Mouse (Mus musculus) adipose tissue, adult 10 weeks (tissue): Measurements from ENCODE around the gene Zfr2. TPM values are rescaled to one million over a fixed set of nuclear protein-coding genes. Genes with fewer than 3 reads are reported as not detected.

Experiments used
- polyA plus RNA-seq: library from polyadenylated mRNA; stranded (reverse); fragments of 350-450 nt; fragmentation: Illumina TruSeq; extraction: RNeasy Lipid Tissue Mini Kit (QIAGEN cat#74804); gene quantifications from one replicate; pipeline ENCODE4 v1.2.3, GENCODE M21; 2014; ENCODE audit warnings: low read depth, low replicate concordance

Gene Zfr2
- polyA plus RNA-seq = 11.6 TPM

DNA sequence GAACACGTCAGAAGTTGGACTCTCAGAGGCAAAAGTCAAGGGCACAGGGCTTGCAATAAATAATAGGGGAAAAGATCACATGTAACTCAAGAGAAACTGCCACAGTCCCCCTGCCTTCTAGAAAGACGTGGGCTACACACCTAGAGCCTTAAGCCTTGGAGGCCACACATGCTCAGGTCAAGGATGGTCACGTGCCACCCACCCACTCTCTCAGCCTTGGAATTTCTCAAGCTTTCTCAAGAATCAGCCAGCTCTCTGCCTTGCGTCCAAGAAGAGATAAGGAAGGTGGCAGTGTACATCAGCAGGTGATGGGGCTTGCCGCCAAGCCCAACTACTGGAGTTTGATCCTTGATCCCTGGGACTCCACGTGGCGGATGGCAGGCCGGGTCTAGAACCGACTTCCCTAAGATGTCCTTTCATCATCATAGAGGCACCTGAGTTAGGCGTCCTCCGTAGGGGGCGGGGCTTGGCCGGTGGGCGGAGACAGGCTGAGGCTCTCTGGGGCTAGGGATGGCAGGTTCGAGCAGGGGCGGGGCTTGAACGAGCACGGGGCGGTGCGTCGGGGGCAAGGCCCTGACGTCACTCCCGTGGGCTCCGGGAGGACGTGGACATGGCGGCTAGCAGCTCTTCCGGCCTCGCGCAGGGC is at the start of gene Zfr2:
TSS of gene Zfr2 (plus strand) at position 576 of the 646 bp plus-strand sequence.

DNA sequence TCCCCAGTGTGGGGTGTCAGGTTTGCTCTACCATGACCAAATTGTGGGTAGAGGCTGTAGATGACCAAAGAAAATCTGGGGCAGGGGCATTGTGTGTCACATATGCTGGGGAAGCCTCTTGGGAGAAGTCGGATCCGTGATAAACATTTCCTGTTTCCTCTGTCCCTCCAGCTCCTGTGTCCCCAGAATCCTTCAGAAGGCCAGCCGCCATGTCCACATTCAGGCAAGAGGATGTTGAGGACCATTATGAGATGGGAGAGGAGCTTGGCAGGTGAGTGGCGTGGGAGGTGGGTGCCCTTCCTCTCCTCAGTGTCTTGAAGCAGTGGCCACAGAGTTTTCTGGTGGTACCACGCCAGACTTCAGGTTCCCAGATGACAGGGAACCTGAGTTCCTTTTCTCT is 49.1 kb upstream of the Zfr2 start, which contains the start of gene 4930442H23Rik:
TSS of gene 4930442H23Rik (minus strand) at position 45 of the 400 bp plus-strand sequence.

GRCm38 (mm10) chr10:81201807-81202758 is 30.9 kb upstream of the Zfr2 start, which contains the start of gene Nmrk2:
Gene Nmrk2 (minus strand): TSS chr10:81202051.

DNA sequence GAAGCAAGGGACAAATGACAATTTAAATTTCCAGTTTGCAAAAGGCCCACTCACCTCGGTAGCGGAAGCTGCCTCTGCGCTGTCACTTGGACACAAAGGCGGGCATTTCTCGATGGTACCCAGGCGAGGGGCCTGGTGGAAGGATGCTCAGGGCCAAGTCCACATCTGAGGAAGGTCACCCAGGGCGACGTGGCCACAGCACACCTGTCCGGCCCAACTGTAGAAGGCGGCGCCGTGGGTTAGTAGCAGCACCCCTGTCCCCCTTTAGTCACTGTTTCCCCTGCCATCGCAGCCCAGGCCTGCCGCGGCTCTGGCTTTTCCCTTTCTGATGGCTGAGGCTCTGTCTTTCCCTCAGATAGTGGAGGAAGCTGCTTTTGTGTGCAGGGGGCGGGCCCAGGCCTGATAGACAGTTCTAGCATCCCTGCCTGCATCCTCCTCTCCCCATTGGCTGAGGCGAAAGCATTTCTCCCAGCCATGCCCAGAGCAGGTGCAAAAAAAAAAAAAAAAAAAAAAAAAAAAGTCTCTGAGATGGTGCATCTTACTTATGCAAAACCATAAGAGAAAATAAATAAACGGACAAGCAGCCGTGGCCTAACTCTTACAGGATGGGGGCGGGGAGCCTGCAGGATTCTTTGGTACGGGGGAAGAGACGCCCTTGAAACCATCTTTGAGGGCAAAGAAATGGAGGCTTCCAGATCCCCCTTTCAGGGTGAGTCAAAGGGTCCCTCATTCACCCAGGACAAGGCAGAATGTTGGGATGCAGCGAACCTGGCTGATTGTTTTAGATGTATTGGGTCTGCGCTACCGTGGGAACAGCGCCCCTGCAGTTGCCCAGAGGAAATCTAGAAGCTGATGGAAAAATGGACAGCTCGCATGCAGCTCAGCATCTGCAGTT is 2.3 kb upstream of the Zfr2 start, which contains the start of gene Atcay:
TSS of gene Atcay (minus strand) at position 396 of the 895 bp plus-strand sequence.

DNA sequence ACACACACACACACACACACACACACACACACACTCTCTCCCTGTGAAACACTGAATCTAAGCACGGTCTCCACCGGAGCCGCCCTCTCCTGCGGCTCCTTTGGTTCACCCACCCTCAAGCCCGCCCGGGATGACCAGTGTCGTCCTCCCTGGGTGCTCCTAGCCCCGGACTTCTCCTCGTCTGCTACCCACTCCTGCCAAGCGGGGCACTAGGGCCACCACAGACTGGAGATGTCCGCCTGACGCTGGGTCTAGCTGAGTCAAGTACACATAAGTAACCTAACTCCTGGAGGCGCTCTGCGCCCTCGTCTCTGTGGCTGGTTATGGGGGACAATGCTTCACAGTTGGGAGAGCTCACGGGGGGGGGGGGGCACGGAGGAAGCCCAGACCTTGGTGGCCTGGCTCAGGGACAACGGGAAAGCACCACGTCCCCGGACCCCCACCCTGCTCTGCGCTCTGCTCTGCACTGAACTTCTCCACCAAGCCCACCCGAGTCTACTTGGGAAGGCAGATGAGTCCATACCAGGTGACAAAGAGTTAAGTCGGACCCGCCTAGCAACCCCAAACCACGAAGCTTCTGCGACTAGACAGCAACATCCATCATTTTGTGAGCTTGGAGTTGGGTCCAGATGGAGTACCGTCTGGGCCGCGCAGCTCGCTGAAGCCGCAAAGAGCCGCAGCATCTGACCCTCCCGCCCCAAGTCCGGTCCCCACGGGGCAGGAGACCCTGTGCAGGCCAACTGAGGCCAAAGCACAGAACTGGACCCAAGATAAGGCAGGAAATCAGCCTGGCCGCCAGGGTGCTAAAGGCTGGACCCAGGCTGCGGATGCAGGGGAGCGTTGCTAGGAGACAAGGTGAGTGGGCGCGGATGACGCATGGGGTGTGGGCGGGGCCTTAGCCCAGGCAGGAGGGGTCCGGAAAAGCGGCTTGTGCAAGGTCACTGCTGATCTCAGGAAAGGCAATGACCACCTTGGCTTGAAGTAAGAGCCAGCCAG is 19.8 kb downstream of the Zfr2 start, which contains the start of gene Matk:
TSS of gene Matk (plus strand) at position 512 of the 996 bp plus-strand sequence.

DNA sequence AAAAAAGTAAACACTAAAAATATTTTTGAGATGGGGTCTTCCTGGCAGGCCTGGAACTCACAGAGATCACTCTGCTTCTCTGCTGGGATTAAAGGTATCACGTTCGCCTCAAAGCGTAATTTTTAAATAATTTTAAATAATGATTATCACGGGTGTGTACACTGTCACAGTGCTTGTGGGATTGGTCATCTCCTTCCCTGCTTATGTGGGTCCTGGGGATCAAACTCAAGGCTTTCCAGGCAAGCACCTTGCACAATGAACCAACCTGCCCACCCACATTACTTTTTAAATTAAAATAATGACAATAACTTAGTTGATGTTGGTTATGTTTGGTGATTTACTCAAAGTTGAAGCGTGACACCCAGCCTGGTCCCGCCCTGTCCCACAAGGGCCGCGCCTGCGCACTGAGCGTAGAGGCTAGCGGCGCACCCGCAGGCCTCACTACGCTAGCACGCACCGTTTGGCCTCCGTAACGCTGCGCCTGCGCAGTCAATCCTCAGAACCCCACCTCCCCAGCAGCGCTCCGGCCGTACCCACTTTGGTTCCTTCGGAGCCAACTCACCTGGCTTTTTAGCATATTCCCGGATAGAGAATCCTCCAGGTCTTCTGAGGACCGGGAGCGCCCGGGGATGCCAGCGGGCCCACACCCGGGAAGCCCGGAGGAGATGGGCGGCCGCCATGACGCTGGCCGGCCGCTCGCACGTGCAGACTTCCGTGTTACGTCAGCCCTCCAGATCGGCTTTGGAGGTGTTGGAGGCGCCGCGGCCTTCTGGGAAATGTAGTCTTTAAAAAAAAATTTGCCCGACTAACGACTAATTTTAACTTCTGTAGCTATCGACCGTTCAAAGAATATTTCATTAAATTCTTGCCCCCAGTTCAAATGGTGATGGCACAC is 33.5 kb downstream of the Zfr2 start, which contains the start of the genes Mrpl54 and Apba3:
TSS of gene Mrpl54 (minus strand) at position 724 of the 895 bp plus-strand sequence.
TSS of gene Apba3 (plus strand) at position 750 of the 895 bp plus-strand sequence.

DNA sequence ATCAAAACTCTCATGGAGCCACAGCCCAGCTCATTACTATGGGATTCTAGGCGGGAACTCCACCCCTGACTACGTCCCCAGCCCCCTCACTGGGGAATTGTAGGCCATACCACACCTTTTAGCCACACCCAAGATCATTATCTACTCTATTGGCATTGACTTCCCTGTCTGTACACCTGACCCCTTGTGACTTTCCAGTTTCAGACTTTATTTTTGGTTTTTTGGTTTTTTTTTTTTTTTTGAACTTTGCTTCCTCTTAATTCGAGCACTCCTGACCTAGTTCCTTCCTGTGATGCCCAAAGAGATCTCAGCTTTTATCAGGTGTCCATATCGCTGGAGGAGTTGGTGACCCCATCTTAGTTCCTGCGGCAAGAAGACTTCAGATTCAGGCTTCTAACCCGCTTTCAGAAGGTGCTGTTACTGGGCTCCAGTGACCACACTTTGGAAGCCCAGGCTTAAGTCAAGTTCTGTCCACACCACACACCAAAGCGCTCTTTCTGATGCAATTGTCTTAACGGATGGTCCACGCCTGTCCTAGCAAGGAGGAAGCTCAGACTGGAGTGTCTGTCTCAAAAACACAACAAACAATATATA is 58.7 kb downstream of the Zfr2 start, which contains the start of gene Tjp3:
TSS of gene Tjp3 (minus strand) at position 71 of the 594 bp plus-strand sequence.

DNA sequence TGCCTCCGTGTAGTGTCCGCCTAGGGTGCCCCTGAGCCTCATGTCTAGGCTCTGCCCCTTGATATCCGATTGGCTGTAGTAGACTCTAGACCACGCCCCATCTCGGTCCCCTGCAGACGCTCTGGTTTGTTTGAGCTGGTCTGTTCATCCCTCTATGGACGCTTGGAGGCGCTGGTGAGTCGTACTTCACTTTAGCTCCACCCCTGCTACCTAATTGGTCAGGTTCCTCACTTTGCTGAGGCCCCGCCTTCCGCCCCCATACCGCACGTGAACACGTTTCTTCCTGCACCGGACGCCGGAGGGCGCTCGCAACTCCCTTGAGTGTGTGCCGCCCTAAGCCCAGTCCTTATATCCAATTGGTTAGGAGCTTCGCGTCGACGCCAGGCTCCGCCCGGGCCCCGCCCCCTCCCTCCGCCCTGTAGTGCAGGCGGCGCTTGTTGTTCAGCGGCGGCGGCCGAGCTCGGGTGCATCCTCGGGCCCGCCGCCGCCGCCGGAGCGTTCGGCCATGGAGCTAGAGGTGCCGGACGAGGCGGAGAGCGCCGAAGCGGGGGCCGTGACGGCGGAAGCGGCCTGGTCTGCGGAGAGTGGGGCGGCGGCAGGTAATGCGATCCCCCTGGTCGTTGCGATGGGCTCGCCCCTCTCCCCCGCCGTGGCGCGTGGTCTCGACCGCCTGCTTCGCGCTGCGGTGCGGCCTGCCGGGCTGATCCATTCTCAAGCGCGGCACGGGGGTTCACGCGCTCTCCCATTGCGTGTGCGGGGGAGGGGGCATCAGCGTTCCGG is 59.8 kb downstream of the Zfr2 start, which contains the start of gene Pip5k1c:
TSS of gene Pip5k1c (plus strand) at position 410 of the 780 bp plus-strand sequence.

Other genes starting within 250 kb of the Zfr2 start
- 5.7 TPM for gene Gng7, start 218.2 kb upstream of the Zfr2 start, polyA plus RNA-seq
- not detected for gene Diras1, start 207.5 kb upstream of the Zfr2 start, polyA plus RNA-seq
- gene Slc39a3, start 195.7 kb upstream of the Zfr2 start, polyA plus RNA-seq = 17.6 TPM
- 94.7 TPM for gene Sgta, start 173.0 kb upstream of the Zfr2 start, polyA plus RNA-seq
- gene Thop1, start 163.1 kb upstream of the Zfr2 start, polyA plus RNA-seq = 18.0 TPM
- gene Creb3l3, start 134.3 kb upstream of the Zfr2 start, polyA plus RNA-seq = 0.15 TPM
- 98.4 TPM for gene Map2k2, start 127.2 kb upstream of the Zfr2 start, polyA plus RNA-seq
- gene Zbtb7a, start 97.9 kb upstream of the Zfr2 start, polyA plus RNA-seq = 26.5 TPM
- 23.4 TPM for gene Pias4, start 65.2 kb upstream of the Zfr2 start, polyA plus RNA-seq
- 1,511 TPM for gene Eef2, start 56.5 kb upstream of the Zfr2 start, polyA plus RNA-seq
- gene Dapk3, start 50.1 kb upstream of the Zfr2 start, polyA plus RNA-seq = 50.3 TPM
- gene 4930442H23Rik, start 49.3 kb upstream of the Zfr2 start, polyA plus RNA-seq = not detected
- gene Nmrk2, start 31.1 kb upstream of the Zfr2 start, polyA plus RNA-seq = not detected
- not detected for gene Atcay, start 2.3 kb upstream of the Zfr2 start, polyA plus RNA-seq
- gene Matk, start 19.8 kb downstream of the Zfr2 start, polyA plus RNA-seq = 2.8 TPM
- gene Mrpl54, start 33.8 kb downstream of the Zfr2 start, polyA plus RNA-seq = 87.0 TPM
- 47.8 TPM for gene Apba3, start 33.8 kb downstream of the Zfr2 start, polyA plus RNA-seq
- gene Tjp3, start 58.4 kb downstream of the Zfr2 start, polyA plus RNA-seq = 24.4 TPM
- 44.2 TPM for gene Pip5k1c, start 59.8 kb downstream of the Zfr2 start, polyA plus RNA-seq
- gene Cactin, start 87.9 kb downstream of the Zfr2 start, polyA plus RNA-seq = 18.5 TPM
- gene Tbxa2r, start 95.6 kb downstream of the Zfr2 start, polyA plus RNA-seq = 2.7 TPM
- gene Gipc3, start 110.1 kb downstream of the Zfr2 start, polyA plus RNA-seq = 1.1 TPM
- gene Hmg20b, start 117.3 kb downstream of the Zfr2 start, polyA plus RNA-seq = 63.1 TPM
- gene Mfsd12, start 124.3 kb downstream of the Zfr2 start, polyA plus RNA-seq = 22.3 TPM
- gene 4930404N11Rik, start 132.7 kb downstream of the Zfr2 start, polyA plus RNA-seq = 2.1 TPM
- 22.5 TPM for gene Fzr1, start 145.4 kb downstream of the Zfr2 start, polyA plus RNA-seq
- gene Dohh, start 151.3 kb downstream of the Zfr2 start, polyA plus RNA-seq = 66.8 TPM
- 2.8 TPM for gene Gm48551, start 151.3 kb downstream of the Zfr2 start, polyA plus RNA-seq
- 1.7 TPM for gene Gm48552, start 155.8 kb downstream of the Zfr2 start, polyA plus RNA-seq
- gene Smim24, start 159.9 kb downstream of the Zfr2 start, polyA plus RNA-seq = 53.6 TPM
- 48.7 TPM for gene Nfic, start 222.5 kb downstream of the Zfr2 start, polyA plus RNA-seq
- 1.2 TPM for gene Celf5, start 249.6 kb downstream of the Zfr2 start, polyA plus RNA-seq